Mouse (Mus musculus) right cerebral cortex, postnatal 10 days (tissue): ENCODE results near the gene Vsig10l.
A peak's percentile ranks its signal among the peaks of the same experiment; 100 is the strongest.

Source experiments
- DNase-seq, 2 experiments: peaks; one replicate each; pipeline ENCODE4 v3.0.0; 2021; ENCODE audit warnings: low spot score in 2 of 2

Vsig10l gene

GRCm38 (mm10) chr7:43454371-43454770 is 8.6 kb upstream of the Vsig10l start:
- no peak for DNase-seq

- DNase-seq = no peak
Observed at GRCm38 (mm10) chr7:43463976-43464375, 1.0 kb downstream of the Vsig10l start.

- DNase-seq = no peak
Observed at GRCm38 (mm10) chr7:43464864-43465343, 2.0 kb downstream of the Vsig10l start.

GRCm38 (mm10) chr7:43465344-43466098 is 2.6 kb downstream of the Vsig10l start:
- peak; percentile 91 to 93 for DNase-seq

- peak; percentile 86 to 87 for DNase-seq
Observed at GRCm38 (mm10) chr7:43466099-43466694, 3.2 kb downstream of the Vsig10l start.

GRCm38 (mm10) chr7:43470373-43470772 is 7.4 kb downstream of the Vsig10l start:
- DNase-seq = no peak

GRCm38 (mm10) chr7:43475706-43476105 is 12.8 kb downstream of the Vsig10l start:
- no peak for DNase-seq

- no peak for DNase-seq
Observed at GRCm38 (mm10) chr7:43476376-43476775, 13.4 kb downstream of the Vsig10l start.

- DNase-seq = peak in 1 of 2 experiments; percentile 72
Observed at GRCm38 (mm10) chr7:43481191-43481590, 18.2 kb downstream of the Vsig10l start.

GRCm38 (mm10) chr7:43482090-43482716 is 19.3 kb downstream of the Vsig10l start:
- DNase-seq = peak; percentile 68 to 72

GRCm38 (mm10) chr7:43483236-43483635 is 20.3 kb downstream of the Vsig10l start:
- DNase-seq = no peak

GRCm38 (mm10) chr7:43488646-43489045 is 25.7 kb downstream of the Vsig10l start:
- peak in 1 of 2 experiments; percentile 62 for DNase-seq

- peak in 1 of 2 experiments; percentile 56 for DNase-seq
Observed at GRCm38 (mm10) chr7:43489631-43490125, 26.7 kb downstream of the Vsig10l start, which contains the start of gene Iglon5. Iglon5 (minus strand) TSS chr7:43490075.

- peak; percentile 89 for DNase-seq
Observed at GRCm38 (mm10) chr7:43490182-43490584, 27.2 kb downstream of the Vsig10l start.

- no peak for DNase-seq
Observed at GRCm38 (mm10) chr7:43490861-43491260, 27.9 kb downstream of the Vsig10l start.

GRCm38 (mm10) chr7:43495343-43496021 is 32.5 kb downstream of the Vsig10l start:
- DNase-seq = peak; percentile 69 to 79

GRCm38 (mm10) chr7:43511707-43512478 is 48.9 kb downstream of the Vsig10l start:
- DNase-seq = no peak

GRCm38 (mm10) chr7:43512519-43512918 is 49.6 kb downstream of the Vsig10l start:
- DNase-seq = no peak

- DNase-seq = no peak
Observed at GRCm38 (mm10) chr7:43515076-43515475, 52.1 kb downstream of the Vsig10l start.

GRCm38 (mm10) chr7:43518341-43518740 is 55.4 kb downstream of the Vsig10l start:
- DNase-seq = no peak
